Mouse (Mus musculus) spleen, adult 2 months (tissue): Measurements from ENCODE around the gene Pramef12.

ENCODE experiments used
- CTCF ChIP-seq: fragments of 200-500 bp; IDR thresholded peaks from 2 replicates; pipeline ENCODE4 v1.5.1; 2011; ENCODE audit warnings: mild to moderate bottlenecking, inconsistent platforms; ENCODE audit not compliant: insufficient read depth, insufficient read length, insufficient replicate concordance; ENCODE audit errors: extremely low read depth
- POLR2A ChIP-seq: fragments of 200-500 bp; IDR thresholded peaks from 2 replicates; pipeline ENCODE4 v1.6.1; 2011; ENCODE audit warnings: low read depth, low read length, inconsistent platforms

GRCm38 (mm10) chr4:144424590-144424989, 16.3 kb upstream of the Pramef12 start:
- TF ChIP-seq POLR2A, result no peak
- no peak for TF ChIP-seq CTCF
